Mouse (Mus musculus) midbrain, embryonic 15.5 days (tissue): ENCODE data around the gene Pigo. TPM values are rescaled to one million over a fixed set of nuclear protein-coding genes. Genes with fewer than 3 reads are reported as not detected.
"Not testable (repeated sequence)": the region's sequence is repeated elsewhere in the genome, so short reads cannot be mapped to it uniquely, and the experiment has no call there.

Experiments used
- ATAC-seq: fragments of 200-750 bp; cut with Nextera tagmentation; replicated peaks from 2 replicates; pipeline ENCODE4 v1.8.0; 2017; ENCODE audit warnings: moderate TSS enrichment
- H3K27ac ChIP-seq: fragments of 300-500 bp; sonication (generic); 2 replicates; pipeline ENCODE4 v1.5.1; 2015; ENCODE audit warnings: mild to moderate bottlenecking, inconsistent platforms
- H3K27me3 ChIP-seq: fragments of 300-500 bp; sonication (generic); replicated peaks from 2 replicates; pipeline ENCODE4 v1.6.1; 2015; ENCODE audit warnings: inconsistent platforms
- H3K36me3 ChIP-seq: fragments of 300-500 bp; sonication (generic); replicated peaks from 2 replicates; pipeline ENCODE4 v1.6.1; 2015; ENCODE audit warnings: inconsistent platforms
- H3K4me1 ChIP-seq: fragments of 300-500 bp; sonication (generic); 2 replicates; pipeline ENCODE4 v1.6.1; 2015; ENCODE audit warnings: inconsistent platforms
- H3K4me2 ChIP-seq: fragments of 300-500 bp; sonication (generic); 2 replicates; pipeline ENCODE4 v1.6.1; 2015; ENCODE audit warnings: inconsistent platforms, mild to moderate bottlenecking, moderate library complexity
- H3K4me3 ChIP-seq: fragments of 300-500 bp; sonication (generic); 2 replicates; pipeline ENCODE4 v1.5.1; 2015; ENCODE audit warnings: mild to moderate bottlenecking, inconsistent platforms
- H3K9ac ChIP-seq: fragments of 300-500 bp; sonication (generic); 2 replicates; pipeline ENCODE4 v1.6.1; 2015; ENCODE audit warnings: mild to moderate bottlenecking, inconsistent platforms
- H3K9me3 ChIP-seq: fragments of 300-500 bp; sonication (generic); 2 replicates; pipeline ENCODE4 v1.6.1; 2016; ENCODE audit warnings: inconsistent platforms
- WGBS: fragments of 180-500 bp; shearing (Covaris S2); methylation state at CpG from one replicate; pipeline ENCODE4 v1.1.7; 2015; ENCODE audit warnings: mixed read lengths; 5-methylcytosine and 5-hydroxymethylcytosine counted together
- polyA plus RNA-seq: library from polyadenylated mRNA; unstranded; fragments of >200 nt; fragmentation: Nextera tagmentation; extraction: Ambion mirVana; gene quantifications from 2 replicates; pipeline ENCODE4 v1.2.1, GENCODE M21; 2015

The Pigo gene
- polyA plus RNA-seq, 1 experiment from 2014 or later: 34.0 TPM

GRCm38 (mm10) chr4:42980467-42980866, 45.2 kb downstream of the Pigo start:
- H3K9ac ChIP-seq, H3K4me1 ChIP-seq, H3K27ac ChIP-seq, H3K9me3 ChIP-seq, H3K27me3 ChIP-seq, ATAC-seq, H3K4me2 ChIP-seq, H3K4me3 ChIP-seq: not testable (repeated sequence)
- WGBS: 84% methylated on average over 8 of the region's 8 CpGs
- peaks cover 43% of the 10 kb centered on the region for H3K36me3 ChIP-seq

- H3K4me1 ChIP-seq: no peaks in the 10 kb centered on the region
- H3K27ac ChIP-seq: no peak overlapping the region
- H3K9me3 ChIP-seq: no peaks in the 10 kb centered on the region
- H3K36me3 ChIP-seq: peaks cover 21% of the 10 kb centered on the region
- H3K9ac ChIP-seq: no peak overlapping the region
- WGBS: 92% methylated on average over 4 of the region's 4 CpGs
- ATAC-seq: no peak
- no peak overlapping the region for H3K4me2 ChIP-seq
- H3K27me3 ChIP-seq: no peaks in the 10 kb centered on the region
- H3K4me3 ChIP-seq: no peak overlapping the region
These were observed 47.6 kb downstream of the Pigo start for GRCm38 (mm10) chr4:42978062-42978461.

- H3K4me2 ChIP-seq: no peak overlapping the region
- H3K9ac ChIP-seq: no peak overlapping the region
- H3K4me3 ChIP-seq: no peak overlapping the region
- peaks cover 12% of the 10 kb centered on the region for H3K36me3 ChIP-seq
- no peak overlapping the region for H3K27ac ChIP-seq
- ATAC-seq: no peak
- no peaks in the 10 kb centered on the region for H3K4me1 ChIP-seq
- H3K9me3 ChIP-seq: no peaks in the 10 kb centered on the region
- H3K27me3 ChIP-seq: no peaks in the 10 kb centered on the region
- 87% methylated on average over 5 of the region's 5 CpGs for WGBS
These were observed 51.8 kb downstream of the Pigo start for GRCm38 (mm10) chr4:42973868-42974267.

- Histone ChIP-seq H3K36me3 (peaks cover 5% of the 10 kb centered on the region; the same call in 1 of the 2 replicates), H3K9ac (no peak overlapping the region), H3K27me3 (no peaks in the 10 kb centered on the region), H3K27ac (no peak overlapping the region), H3K9me3 (no peaks in the 10 kb centered on the region), H3K4me3 (no peak overlapping the region), H3K4me2 (no peak overlapping the region), H3K4me1 (no peaks in the 10 kb centered on the region)
- ATAC-seq: no peak
- 70% methylated on average over 4 of the region's 4 CpGs for WGBS
These were observed 52.7 kb downstream of the Pigo start for GRCm38 (mm10) chr4:42972952-42973351.

- H3K36me3 ChIP-seq: no peaks in the 10 kb centered on the region
- no peaks in the 10 kb centered on the region for H3K27me3 ChIP-seq
- no peaks in the 10 kb centered on the region for H3K9me3 ChIP-seq
- H3K4me3 ChIP-seq: no peak within 1 kb of the TSS
- 91% methylated on average over 4 of the region's 4 CpGs for WGBS
- H3K9ac ChIP-seq: no peak within 1 kb of the TSS
- H3K4me2 ChIP-seq: no peak within 1 kb of the TSS
- H3K4me1 ChIP-seq: peaks cover 8% of the 10 kb centered on the region; the same call in 1 of the 2 replicates
- no peak for ATAC-seq
- H3K27ac ChIP-seq: no peak within 1 kb of the TSS
These were observed 56.3 kb downstream of the Pigo start, which contains the start of gene 1700022I11Rik for GRCm38 (mm10) chr4:42969304-42969703. 1700022I11Rik (plus strand) TSS chr4:42969604.

Other genes with a start within 250 kb of the Pigo start
- not detected in 2 replicates for gene Fam205a1, start 171.9 kb downstream of the Pigo start, polyA plus RNA-seq
- 0.51 and 0.61 TPM in 2 replicates for gene Gm12394, start 169.0 kb downstream of the Pigo start, polyA plus RNA-seq
- gene Fam205c, start 151.6 kb downstream of the Pigo start, polyA plus RNA-seq: 1.9 and 2.1 TPM in 2 replicates
- 40.5 and 41.2 TPM in 2 replicates for gene Phf24, start 109.2 kb downstream of the Pigo start, polyA plus RNA-seq
- 51.5 and 53.0 TPM in 2 replicates for gene Dnajb5, start 76.0 kb downstream of the Pigo start, polyA plus RNA-seq
- 0.29 and 0.50 TPM in 2 replicates for gene 1700022I11Rik, start 56.2 kb downstream of the Pigo start, polyA plus RNA-seq
- 485 and 501 TPM in 2 replicates for gene Vcp, start 25.3 kb downstream of the Pigo start, polyA plus RNA-seq
- 22.8 and 29.5 TPM in 2 replicates for gene Fancg, start 15.3 kb downstream of the Pigo start, polyA plus RNA-seq
- 218 and 235 TPM in 2 replicates for gene Stoml2, start 5.9 kb upstream of the Pigo start, polyA plus RNA-seq
- 52.0 and 55.3 TPM in 2 replicates for gene Fam214b, start 20.4 kb upstream of the Pigo start, polyA plus RNA-seq
- 20.1 and 21.2 TPM in 2 replicates for gene Unc13b, start 33.1 kb upstream of the Pigo start, polyA plus RNA-seq
- 0.46 and 0.89 TPM in 2 replicates for gene Atp8b5, start 241.3 kb upstream of the Pigo start, polyA plus RNA-seq